Mouse (Mus musculus): Measurements from ENCODE around the gene Bdh2. TPM values are rescaled to one million over a fixed set of nuclear protein-coding genes. Genes with fewer than 3 reads are reported as not detected.

Gene Bdh2
- polyA plus RNA-seq, 1 experiment from 2014 or later, result 0.36 TPM

DNA sequence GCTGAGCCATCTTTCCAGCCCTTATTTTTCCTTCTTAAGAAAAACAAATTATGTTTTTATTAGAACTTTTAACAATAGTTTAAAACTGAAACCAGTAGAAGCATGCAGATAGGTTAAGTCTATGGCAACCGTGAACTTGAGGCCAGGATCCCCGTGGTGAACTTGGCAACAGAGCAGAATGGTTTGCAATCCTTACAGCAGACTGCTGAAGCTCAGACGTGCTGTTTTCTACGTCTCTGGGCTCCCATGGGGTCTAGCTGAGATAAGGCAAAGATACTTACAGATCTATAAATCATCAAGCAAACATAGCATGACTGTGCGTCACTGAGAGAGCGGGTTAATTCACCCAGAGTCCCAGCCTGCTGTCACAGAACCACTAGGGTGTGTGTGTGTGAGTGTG is 19.1 kb downstream of the Bdh2 start:
- ATAC-seq (ENCODE audit: low read depth) (no peak), DNase-seq (no peak)
- no peak overlapping the region for H3K27ac ChIP-seq
- no peak overlapping the region for H3K4me3 ChIP-seq (replicated peaks)
- no peaks in the 10 kb centered on the region for H3K36me3 ChIP-seq
- H3K9ac ChIP-seq, result no peak overlapping the region
- no peak overlapping the region for H3K4me2 ChIP-seq
- no peaks in the 10 kb centered on the region for H3K4me1 ChIP-seq (replicated peaks)
- 45% methylated on average over 6 of the region's 6 CpGs for WGBS (ENCODE audit: insufficient replicate concordance)
- no peaks in the 10 kb centered on the region for H3K27me3 ChIP-seq
- H3K9me3 ChIP-seq (replicated peaks), result no peaks in the 10 kb centered on the region

DNA sequence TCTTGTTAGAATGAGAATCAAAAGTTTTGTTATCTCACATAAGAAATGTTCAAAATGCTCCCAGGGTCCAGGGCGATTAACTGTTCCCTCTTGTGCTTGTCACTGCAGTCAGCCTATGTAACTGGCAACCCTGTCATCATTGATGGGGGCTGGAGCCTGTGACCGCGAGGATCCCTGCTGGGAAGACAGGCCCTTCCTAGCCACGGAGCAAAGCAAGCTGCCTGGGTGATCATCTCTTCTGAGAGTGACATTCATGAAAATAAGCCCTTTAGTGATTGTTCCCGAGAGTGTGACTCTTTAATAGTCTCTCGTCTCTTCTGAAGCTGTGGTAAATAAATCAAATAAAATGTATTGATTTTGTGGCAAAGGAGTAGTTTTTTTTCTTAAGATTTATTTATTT is 23.0 kb downstream of the Bdh2 start:
- Histone ChIP-seq H3K27me3 (no peaks in the 10 kb centered on the region), H3K4me2 (no peak overlapping the region), H3K9me3 (replicated peaks) (no peaks in the 10 kb centered on the region), H3K27ac (no peak overlapping the region), H3K4me3 (replicated peaks) (no peak overlapping the region), H3K9ac (no peak overlapping the region), H3K36me3 (no peaks in the 10 kb centered on the region), H3K4me1 (replicated peaks) (peaks cover 11% of the 10 kb centered on the region)
- DNase-seq, result no peak
- ATAC-seq (ENCODE audit: low read depth), result no peak
- WGBS (ENCODE audit: insufficient replicate concordance), result 42% methylated on average over 6 of the region's 6 CpGs

DNA sequence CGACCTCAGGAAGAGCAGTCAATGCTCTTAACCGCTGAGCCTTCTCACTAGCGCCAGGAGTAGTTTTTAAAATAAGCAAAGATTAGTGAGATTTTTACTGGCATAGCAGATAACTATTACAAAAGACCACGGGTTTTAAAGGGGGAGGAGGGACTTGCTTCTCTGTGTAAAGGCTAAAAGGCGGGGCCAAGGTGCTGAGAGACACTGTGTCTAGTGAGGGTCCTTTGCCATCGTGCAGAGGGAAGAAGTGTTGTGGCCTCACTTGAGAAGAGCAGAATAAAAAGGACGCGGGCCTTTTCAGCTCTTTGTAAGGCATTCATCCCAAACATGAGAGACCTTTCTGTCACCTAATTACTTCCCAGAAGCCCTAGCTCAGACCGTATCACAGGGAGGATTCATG is 23.5 kb downstream of the Bdh2 start:
- H3K27me3 ChIP-seq, result no peaks in the 10 kb centered on the region
- H3K4me2 ChIP-seq, result no peak overlapping the region
- ATAC-seq (ENCODE audit: low read depth) (no peak), DNase-seq (no peak)
- H3K36me3 ChIP-seq, result no peaks in the 10 kb centered on the region
- H3K4me3 ChIP-seq (replicated peaks), result no peak overlapping the region
- H3K9me3 ChIP-seq (replicated peaks), result no peaks in the 10 kb centered on the region
- peaks cover 11% of the 10 kb centered on the region for H3K4me1 ChIP-seq (replicated peaks)
- WGBS (ENCODE audit: insufficient replicate concordance), result 44% methylated on average over 9 of the region's 9 CpGs
- H3K27ac ChIP-seq, result no peak overlapping the region
- H3K9ac ChIP-seq, result no peak overlapping the region

DNA sequence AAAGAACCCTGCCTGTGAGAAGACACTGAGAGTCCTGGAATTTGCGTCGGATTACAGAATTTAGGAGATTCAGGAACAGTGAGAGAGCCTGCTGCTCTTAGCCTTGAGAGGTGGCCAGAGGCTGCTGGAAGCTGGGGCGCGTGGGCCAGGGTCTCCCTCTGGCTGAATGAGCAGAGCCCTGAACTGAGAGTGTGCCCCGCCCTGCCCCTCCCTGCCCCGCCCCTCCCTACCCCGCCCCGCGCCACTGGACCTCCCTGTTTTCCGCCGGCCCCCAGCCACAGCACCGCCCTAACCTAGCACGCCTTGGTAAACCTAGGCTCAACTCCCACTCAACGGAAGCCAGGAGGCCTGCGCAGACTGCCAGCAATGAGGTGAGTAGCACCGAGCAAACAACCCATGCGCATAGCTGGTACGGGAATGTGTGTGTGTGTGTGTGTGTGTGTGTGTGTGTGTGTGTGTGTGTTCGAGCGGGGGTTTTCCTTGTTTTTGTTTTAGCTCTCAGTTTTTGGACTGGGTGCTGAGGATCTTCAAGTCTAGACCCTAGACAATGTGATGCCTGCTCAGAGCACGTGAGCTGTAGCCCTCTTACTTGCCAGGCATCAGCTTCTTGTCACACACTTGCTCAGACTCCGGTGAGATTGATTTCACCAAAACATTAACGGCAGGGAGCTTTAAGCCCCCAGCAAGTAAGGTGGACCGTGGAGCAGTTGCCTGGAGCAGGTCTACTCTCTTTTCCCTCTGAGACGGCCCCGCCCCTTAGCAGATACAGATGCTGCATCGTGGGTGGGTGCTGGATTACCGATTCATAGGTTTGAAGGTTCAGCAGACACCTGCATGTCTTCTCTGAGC is 26.6 kb downstream of the Bdh2 start, which contains the start of gene Slc9b2:
Gene Slc9b2 (plus strand): TSS at position 290 of the 849 bp plus-strand sequence.
- H3K4me2 ChIP-seq, result peak within 1 kb of the TSS; percentile 59
- no peaks in the 10 kb centered on the region for H3K27me3 ChIP-seq
- no peaks in the 10 kb centered on the region for H3K36me3 ChIP-seq
- 9% methylated on average over 28 of the region's 28 CpGs for WGBS (ENCODE audit: insufficient replicate concordance)
- no peak within 1 kb of the TSS for H3K27ac ChIP-seq
- H3K4me1 ChIP-seq (replicated peaks), result peaks cover 11% of the 10 kb centered on the region
- DNase-seq, result peak; percentile 12
- peak within 1 kb of the TSS; percentile 34 for H3K4me3 ChIP-seq (replicated peaks)
- H3K9me3 ChIP-seq (replicated peaks), result no peaks in the 10 kb centered on the region
- ATAC-seq (ENCODE audit: low read depth), result peak; percentile 90
- H3K9ac ChIP-seq, result no peak within 1 kb of the TSS

DNA sequence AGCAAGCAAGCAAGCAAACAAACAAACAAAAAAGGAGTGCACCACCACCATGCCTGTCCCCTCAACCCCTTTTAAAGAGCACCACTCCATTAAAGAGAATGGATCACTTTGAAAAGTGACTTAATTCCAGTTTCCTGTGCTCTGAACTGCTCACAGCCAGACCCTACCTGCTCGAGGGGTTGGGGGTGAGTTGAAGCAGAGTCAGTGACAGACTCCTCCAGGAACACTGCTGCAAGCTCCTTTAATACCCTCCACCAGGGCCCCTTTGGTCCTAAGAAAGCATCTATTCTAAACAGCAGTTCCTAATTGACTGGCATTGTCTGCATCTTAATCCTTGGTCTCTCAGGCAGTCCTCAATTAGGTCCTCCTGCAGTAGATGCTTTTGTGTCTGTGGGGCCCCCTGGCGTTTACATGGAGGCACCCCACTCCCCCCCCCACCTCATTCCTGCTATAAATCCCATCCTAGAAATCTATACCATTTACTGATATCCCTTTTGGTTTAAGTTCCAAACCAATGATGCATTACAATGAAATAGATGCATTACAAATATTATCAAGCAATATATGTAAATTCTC is 32.0 kb downstream of the Bdh2 start:
- Histone ChIP-seq H3K9me3 (replicated peaks) (0 out of 2 replicates have a peak, but pooled peaks cover 3% of the 10 kb centered on the region), H3K9ac (no peak overlapping the region), H3K4me2 (no peak overlapping the region), H3K4me1 (replicated peaks) (peaks cover 2% of the 10 kb centered on the region), H3K4me3 (replicated peaks) (no peak overlapping the region), H3K27ac (no peak overlapping the region), H3K36me3 (no peaks in the 10 kb centered on the region), H3K27me3 (no peaks in the 10 kb centered on the region)
- DNase-seq (no peak), ATAC-seq (ENCODE audit: low read depth) (no peak)
- WGBS (ENCODE audit: insufficient replicate concordance), result 20% methylated on average over 2 of the region's 2 CpGs

DNA sequence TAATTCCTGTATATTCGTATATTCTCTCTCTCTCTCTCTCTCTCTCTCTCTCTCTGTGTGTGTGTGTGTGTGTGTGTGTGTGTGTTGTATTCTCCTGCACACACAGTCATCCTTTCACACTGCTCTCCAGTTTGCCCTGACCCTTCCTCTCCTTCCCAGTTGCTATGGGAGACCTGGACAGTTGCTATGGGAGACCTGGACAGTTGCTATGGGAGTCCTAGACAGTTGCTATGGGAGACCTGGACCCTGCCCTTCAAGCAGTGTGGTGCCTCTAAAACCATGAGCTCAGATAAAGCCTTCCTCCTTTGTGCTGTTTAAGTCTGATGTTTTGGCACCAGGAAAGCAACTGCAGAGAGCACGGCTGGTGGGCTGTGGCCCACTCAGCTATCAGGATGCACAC is 32.7 kb downstream of the Bdh2 start:
- no peak overlapping the region for H3K4me3 ChIP-seq (replicated peaks)
- ATAC-seq (ENCODE audit: low read depth) (no peak), DNase-seq (no peak)
- no peaks in the 10 kb centered on the region; the same call in 1 of the 2 replicates for H3K4me1 ChIP-seq (replicated peaks)
- H3K9me3 ChIP-seq (replicated peaks), result 0 out of 2 replicates have a peak, but pooled peaks cover 3% of the 10 kb centered on the region
- H3K9ac ChIP-seq, result no peak overlapping the region
- H3K27ac ChIP-seq, result no peak overlapping the region
- H3K27me3 ChIP-seq, result no peaks in the 10 kb centered on the region
- no peak overlapping the region for H3K4me2 ChIP-seq
- 49% methylated on average over 2 of the region's 2 CpGs for WGBS (ENCODE audit: insufficient replicate concordance)
- no peaks in the 10 kb centered on the region for H3K36me3 ChIP-seq

DNA sequence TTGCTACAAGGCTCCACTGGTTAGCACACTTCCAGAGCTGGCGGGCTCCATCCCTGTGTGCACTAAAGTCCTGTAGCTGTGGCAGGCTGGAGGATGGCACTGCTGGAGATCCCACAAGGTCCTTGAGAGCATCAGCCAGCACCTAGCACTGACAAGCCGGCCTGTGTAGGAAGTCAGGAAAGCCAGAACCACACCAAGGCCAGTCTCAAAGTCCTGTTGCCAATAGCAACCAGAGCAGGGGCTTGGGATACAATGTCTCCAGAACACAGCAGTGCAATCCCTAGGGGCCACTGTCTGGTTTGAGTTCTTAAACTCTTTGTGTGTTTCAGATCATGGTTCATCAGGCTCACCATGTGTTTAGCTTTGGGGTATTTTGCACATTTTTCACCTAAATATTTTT is 33.8 kb downstream of the Bdh2 start:
- Histone ChIP-seq H3K9me3 (replicated peaks) (0 out of 2 replicates have a peak, but pooled peaks cover 3% of the 10 kb centered on the region), H3K4me1 (replicated peaks) (no peaks in the 10 kb centered on the region; the same call in 1 of the 2 replicates), H3K27ac (no peak overlapping the region), H3K9ac (no peak overlapping the region), H3K27me3 (no peaks in the 10 kb centered on the region), H3K36me3 (no peaks in the 10 kb centered on the region), H3K4me3 (replicated peaks) (no peak overlapping the region), H3K4me2 (no peak overlapping the region)
- no peak for DNase-seq
- WGBS (ENCODE audit: insufficient replicate concordance), result 46% methylated on average over 2 of the region's 2 CpGs
- no peak for ATAC-seq (ENCODE audit: low read depth)

DNA sequence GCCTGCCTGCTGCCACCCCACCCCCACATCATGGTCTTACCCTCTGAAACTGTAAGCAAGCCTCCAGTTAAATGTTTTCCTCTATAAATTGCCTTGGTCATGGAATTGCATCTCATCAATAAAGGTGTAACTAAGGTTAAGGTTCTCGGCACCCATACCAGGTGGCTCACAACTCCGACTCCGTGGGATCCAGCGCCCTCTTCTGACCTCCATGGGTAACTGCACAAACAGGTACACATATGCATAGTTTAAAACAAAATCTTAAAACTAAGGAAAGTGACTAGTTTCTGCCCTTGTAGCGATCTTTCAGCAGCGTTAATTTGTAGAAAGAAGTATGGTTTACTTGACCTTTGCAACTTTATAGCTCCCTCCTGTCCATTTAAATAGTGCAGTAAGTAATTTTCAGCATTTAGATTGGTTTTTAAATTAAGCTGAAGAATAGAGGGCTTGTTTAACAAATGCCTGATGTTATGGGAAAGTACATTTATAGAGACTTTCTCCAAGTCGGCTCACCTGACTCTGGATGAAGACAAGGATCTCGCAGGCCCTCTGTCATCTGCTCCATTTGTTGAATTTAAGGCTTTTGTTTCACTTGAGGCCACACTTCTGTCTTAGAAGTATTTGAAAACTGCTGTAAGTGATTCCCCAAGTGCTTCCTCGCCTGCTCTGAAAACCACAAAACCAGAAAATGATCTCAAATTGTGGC is 34.9 kb downstream of the Bdh2 start:
- H3K27ac ChIP-seq, result no peak overlapping the region
- 0 out of 2 replicates have a peak, but pooled peaks cover 3% of the 10 kb centered on the region for H3K9me3 ChIP-seq (replicated peaks)
- DNase-seq, result no peak
- no peak overlapping the region for H3K9ac ChIP-seq
- H3K4me3 ChIP-seq (replicated peaks), result no peak overlapping the region
- WGBS (ENCODE audit: insufficient replicate concordance), result 66% methylated on average over 9 of the region's 9 CpGs
- ATAC-seq (ENCODE audit: low read depth), result no peak
- no peak overlapping the region for H3K4me2 ChIP-seq
- H3K4me1 ChIP-seq (replicated peaks), result no peaks in the 10 kb centered on the region; the same call in 1 of the 2 replicates
- no peaks in the 10 kb centered on the region for H3K27me3 ChIP-seq
- no peaks in the 10 kb centered on the region for H3K36me3 ChIP-seq

DNA sequence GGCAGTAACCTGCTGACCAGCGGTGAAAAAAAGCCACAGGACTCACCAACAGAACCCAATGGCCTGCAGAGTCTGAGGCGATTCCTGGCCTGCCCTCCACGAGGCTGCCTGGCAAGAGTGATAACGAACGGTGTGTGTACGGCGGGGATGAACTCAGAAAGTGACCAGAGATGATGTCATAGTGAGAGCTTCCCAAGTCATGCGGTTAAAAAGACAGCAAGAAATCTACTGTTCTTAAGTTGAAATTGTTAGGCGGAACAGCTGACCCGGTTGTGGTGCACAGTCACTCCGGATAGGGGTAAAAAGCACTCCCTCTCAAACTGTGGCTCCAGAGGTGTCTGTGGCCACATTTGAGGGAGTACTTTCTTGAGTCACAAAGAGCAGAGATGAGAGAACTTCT is 37.3 kb downstream of the Bdh2 start:
- no peak overlapping the region for H3K4me2 ChIP-seq

DNA sequence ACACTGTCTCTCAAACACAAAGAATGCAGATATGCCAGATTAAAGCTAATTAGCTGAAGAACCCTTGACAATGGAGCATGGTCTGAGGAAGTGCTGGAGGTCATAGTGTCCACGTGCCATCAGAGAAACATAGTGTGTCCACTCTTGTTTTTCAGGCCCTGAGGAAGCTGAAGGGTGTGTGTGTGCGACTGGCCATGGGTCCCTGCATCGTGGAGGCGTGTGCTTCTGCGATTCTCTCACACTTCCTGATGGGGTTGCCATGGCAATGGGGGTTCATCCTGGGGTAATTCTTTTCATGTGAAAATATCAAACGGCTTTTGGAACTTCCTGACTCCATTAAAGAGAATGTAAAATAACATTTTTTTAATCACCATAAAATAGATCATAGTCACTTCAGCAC is 43.3 kb downstream of the Bdh2 start:
- Histone ChIP-seq H3K9ac (no peak overlapping the region), H3K27me3 (no peaks in the 10 kb centered on the region), H3K4me2 (no peak overlapping the region), H3K4me1 (replicated peaks) (no peaks in the 10 kb centered on the region), H3K36me3 (no peaks in the 10 kb centered on the region), H3K9me3 (replicated peaks) (no peaks in the 10 kb centered on the region), H3K4me3 (replicated peaks) (no peak overlapping the region), H3K27ac (no peak overlapping the region)
- WGBS (ENCODE audit: insufficient replicate concordance), result 66% methylated on average over 6 of the region's 6 CpGs
- ATAC-seq (ENCODE audit: low read depth) (no peak), DNase-seq (no peak)

More for the DNA sequence above, 37.3 kb downstream of the Bdh2 start:
- no peak overlapping the region for H3K9ac ChIP-seq
- H3K27me3 ChIP-seq, result no peaks in the 10 kb centered on the region
- 0 out of 2 replicates have a peak, but pooled peaks cover 3% of the 10 kb centered on the region for H3K9me3 ChIP-seq (replicated peaks)
- no peaks in the 10 kb centered on the region; the same call in 1 of the 2 replicates for H3K4me1 ChIP-seq (replicated peaks)
- H3K27ac ChIP-seq, result no peak overlapping the region
- DNase-seq, result no peak
- WGBS (ENCODE audit: insufficient replicate concordance), result 56% methylated on average over 11 of the region's 11 CpGs
- H3K4me3 ChIP-seq (replicated peaks), result no peak overlapping the region
- no peak for ATAC-seq (ENCODE audit: low read depth)
- H3K36me3 ChIP-seq, result no peaks in the 10 kb centered on the region

DNA sequence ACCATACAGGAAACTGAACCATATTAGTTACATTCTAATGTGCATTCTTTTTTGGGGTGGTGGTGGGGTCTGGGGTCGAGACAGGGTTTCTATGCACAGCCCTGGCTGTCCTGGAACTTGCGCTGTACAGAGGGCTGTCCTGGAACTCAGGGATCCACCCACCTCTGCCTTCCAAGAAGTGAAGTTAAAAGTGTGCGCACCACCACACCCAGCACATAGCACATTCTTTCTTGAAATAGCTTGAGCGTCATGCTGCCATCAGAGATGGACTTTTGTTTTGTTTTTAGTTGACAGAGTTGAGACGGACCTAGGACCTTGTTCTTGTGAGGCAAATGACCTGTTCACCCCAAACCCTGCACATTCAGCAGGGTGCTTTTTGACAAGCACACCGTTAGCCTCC is 46.2 kb downstream of the Bdh2 start:
- Histone ChIP-seq H3K4me1 (replicated peaks) (no peaks in the 10 kb centered on the region), H3K4me3 (replicated peaks) (no peak overlapping the region), H3K27ac (no peak overlapping the region), H3K36me3 (no peaks in the 10 kb centered on the region), H3K27me3 (no peaks in the 10 kb centered on the region), H3K4me2 (no peak overlapping the region), H3K9ac (no peak overlapping the region), H3K9me3 (replicated peaks) (no peaks in the 10 kb centered on the region)
- WGBS (ENCODE audit: insufficient replicate concordance), result 76% methylated on average over 6 of the region's 6 CpGs
- DNase-seq, result no peak
- no peak for ATAC-seq (ENCODE audit: low read depth)

Measured in liver, embryonic 13.5 days (tissue).